Mouse (Mus musculus) kidney, postnatal 0 days (tissue): Measurements from ENCODE around the gene Ntm. TPM values are rescaled to one million over a fixed set of nuclear protein-coding genes. Genes with fewer than 3 reads are reported as not detected.

Experiments used
- ATAC-seq: fragments of 200-750 bp; cut with Nextera tagmentation; replicated peaks from 2 replicates; pipeline ENCODE4 v1.8.0; 2017; ENCODE audit warnings: low read depth, moderate number of reproducible peaks, moderate TSS enrichment, moderate library complexity; ENCODE audit not compliant: low FRiP score
- DNase-seq: peaks from one replicate; pipeline ENCODE4 v3.0.0-alpha.2; 2016; ENCODE audit warnings: low spot score
- H3K27ac ChIP-seq: fragments of 300-500 bp; sonication (generic); 2 replicates; pipeline ENCODE4 v1.5.1; 2014; ENCODE audit warnings: mild to moderate bottlenecking
- H3K27me3 ChIP-seq: fragments of 300-500 bp; sonication (generic); 2 replicates; pipeline ENCODE4 v1.6.1; 2014; ENCODE audit warnings: low read length, mixed read lengths; ENCODE audit not compliant: insufficient read depth
- H3K36me3 ChIP-seq: fragments of 300-500 bp; sonication (generic); 2 replicates; pipeline ENCODE4 v1.6.1; 2014; ENCODE audit warnings: low read length, mixed read lengths; ENCODE audit not compliant: insufficient read depth
- H3K4me1 ChIP-seq: fragments of 300-500 bp; sonication (generic); replicated peaks from 2 replicates; pipeline ENCODE4 v1.6.1; 2014; ENCODE audit warnings: antibody characterized with exemption, low read length, mixed read lengths; ENCODE audit not compliant: insufficient read depth
- H3K4me2 ChIP-seq: fragments of 300-500 bp; sonication (generic); 2 replicates; pipeline ENCODE4 v1.6.1; 2014; ENCODE audit warnings: mild to moderate bottlenecking, low read length, moderate library complexity, mixed read lengths
- H3K4me3 ChIP-seq: fragments of 300-500 bp; sonication (generic); replicated peaks from 2 replicates; pipeline ENCODE4 v1.5.1; 2014; ENCODE audit warnings: low read depth, low read length
- H3K9ac ChIP-seq: fragments of 300-500 bp; sonication (generic); 2 replicates; pipeline ENCODE4 v1.6.1; 2014; ENCODE audit warnings: low read depth, low read length
- H3K9me3 ChIP-seq: fragments of 300-500 bp; sonication (generic); replicated peaks from 2 replicates; pipeline ENCODE4 v1.6.1; 2016; ENCODE audit warnings: low read length, inconsistent platforms, mixed read lengths
- CTCF ChIP-seq: IDR thresholded peaks from 2 replicates; pipeline ENCODE4 v1.5.1; 2016; ENCODE audit warnings: antibody characterized with exemption, low read depth, mild to moderate bottlenecking, moderate library complexity
- WGBS: fragments of 180-500 bp; shearing (Covaris S2); extraction: QIAGEN DNeasy Blood & Tissue Kit; methylation state at CpG from one replicate; pipeline ENCODE4 v1.1.7; 2014; 5-methylcytosine and 5-hydroxymethylcytosine counted together
- polyA plus RNA-seq: library from polyadenylated mRNA; unstranded; fragments of >200 nt; fragmentation: Nextera tagmentation; extraction: Ambion mirVana; gene quantifications from 2 replicates; pipeline ENCODE4 v1.2.1, GENCODE M21; 2015

Gene Ntm
- polyA plus RNA-seq, 1 experiment from 2014 or later, result 20.6 TPM

DNA sequence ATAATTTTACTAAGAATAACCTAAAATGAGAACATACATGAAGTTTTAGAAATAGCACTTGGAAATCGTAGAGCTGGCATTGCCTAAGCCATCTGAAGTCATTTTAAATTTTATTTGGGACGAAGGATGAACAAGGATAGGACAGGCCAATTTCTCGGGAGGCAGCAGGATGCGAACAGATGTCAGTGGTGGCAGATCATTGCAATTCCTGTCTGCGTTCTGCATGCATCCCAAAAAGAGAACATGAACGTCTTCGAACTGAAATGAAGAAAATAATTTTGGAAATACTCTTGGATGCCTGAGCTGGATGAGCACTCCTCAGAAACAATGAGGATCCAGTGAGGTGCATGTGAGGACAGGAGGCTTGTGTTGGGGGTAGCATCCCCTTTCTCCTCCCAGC, 506.9 kb downstream of the Ntm start:
- 88% methylated on average over 7 of the region's 7 CpGs for WGBS
- Histone ChIP-seq H3K4me2 (no peak overlapping the region), H3K36me3 (no peaks in the 10 kb centered on the region), H3K4me3 (no peak overlapping the region), H3K4me1 (no peaks in the 10 kb centered on the region), H3K27me3 (no peaks in the 10 kb centered on the region), H3K9ac (no peak overlapping the region), H3K27ac (no peak overlapping the region), H3K9me3 (no peaks in the 10 kb centered on the region)
- DNase-seq, result no peak
- no peak for ATAC-seq
- TF ChIP-seq CTCF, result no peak

DNA sequence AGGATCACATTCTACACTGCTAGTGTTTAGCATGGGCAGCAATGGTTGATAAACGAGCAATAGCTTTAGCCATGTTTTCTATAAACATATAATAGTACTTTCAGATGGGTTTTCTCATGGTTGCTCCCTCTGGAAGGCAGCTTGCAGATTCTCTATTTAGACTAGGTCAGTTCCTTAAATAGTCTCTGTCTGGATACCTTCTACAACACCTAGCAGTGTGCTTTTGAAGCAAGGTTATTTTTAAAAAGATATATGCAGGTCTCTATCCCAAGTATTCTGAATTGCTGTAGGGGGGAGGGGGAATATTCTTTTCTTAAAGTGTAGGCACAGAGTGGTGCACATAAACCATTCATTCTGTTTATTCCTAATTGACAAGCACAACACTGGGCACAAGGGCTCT, 511.7 kb downstream of the Ntm start:
- Histone ChIP-seq H3K36me3 (no peaks in the 10 kb centered on the region), H3K4me1 (no peaks in the 10 kb centered on the region), H3K4me3 (no peak overlapping the region), H3K4me2 (no peak overlapping the region), H3K9ac (no peak overlapping the region), H3K27me3 (no peaks in the 10 kb centered on the region), H3K9me3 (no peaks in the 10 kb centered on the region), H3K27ac (no peak overlapping the region)
- TF ChIP-seq CTCF, result no peak
- ATAC-seq (no peak), DNase-seq (no peak)
- WGBS, result 67% methylated on average over 1 of the region's 1 CpGs

DNA sequence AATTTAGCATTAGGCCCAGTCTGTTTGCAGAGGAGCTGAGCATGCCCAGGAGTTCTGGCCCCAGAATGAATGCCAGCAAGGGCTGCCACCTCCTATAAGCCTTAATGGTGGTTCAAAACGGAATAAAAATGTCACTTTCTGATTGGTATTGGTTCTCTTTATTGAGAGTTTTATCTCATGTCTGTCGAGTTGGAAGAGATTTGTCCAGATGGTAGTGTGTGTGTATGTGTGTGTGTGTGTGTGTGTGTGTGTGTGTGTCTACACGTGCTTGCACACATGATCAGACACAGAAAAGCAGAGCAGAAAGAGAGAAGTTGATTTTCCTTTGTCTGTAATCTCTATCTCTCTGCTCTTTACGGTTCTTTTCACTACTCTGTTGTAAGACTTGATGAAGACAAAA, 518.9 kb downstream of the Ntm start:
- Histone ChIP-seq H3K4me3 (no peak overlapping the region), H3K9me3 (no peaks in the 10 kb centered on the region), H3K27me3 (no peaks in the 10 kb centered on the region), H3K4me2 (no peak overlapping the region), H3K27ac (no peak overlapping the region), H3K4me1 (no peaks in the 10 kb centered on the region), H3K36me3 (no peaks in the 10 kb centered on the region), H3K9ac (no peak overlapping the region)
- no peak for ATAC-seq
- no peak for TF ChIP-seq CTCF
- WGBS, result 66% methylated on average over 4 of the region's 4 CpGs
- no peak for DNase-seq

DNA sequence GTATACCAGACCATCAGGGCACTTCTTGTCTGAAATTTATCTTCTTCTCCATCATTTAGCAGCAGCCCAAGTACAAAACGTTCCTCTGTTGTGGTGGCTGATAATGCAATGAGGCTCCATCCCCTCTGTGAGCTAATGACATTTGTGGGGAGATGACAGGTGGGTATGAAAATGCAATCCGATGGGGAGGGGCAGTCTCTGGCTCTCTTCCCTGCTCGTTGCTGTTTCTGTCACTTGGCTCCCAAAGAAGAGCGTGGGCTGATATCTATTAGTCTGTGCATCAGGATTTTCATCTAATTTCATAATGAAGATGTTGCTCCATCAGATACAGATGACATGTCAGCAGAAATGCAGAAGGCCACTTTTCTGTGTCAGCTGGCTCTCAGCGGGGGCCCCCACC, 523.5 kb downstream of the Ntm start:
- 64% methylated on average over 5 of the region's 5 CpGs for WGBS
- ATAC-seq, result no peak

DNA sequence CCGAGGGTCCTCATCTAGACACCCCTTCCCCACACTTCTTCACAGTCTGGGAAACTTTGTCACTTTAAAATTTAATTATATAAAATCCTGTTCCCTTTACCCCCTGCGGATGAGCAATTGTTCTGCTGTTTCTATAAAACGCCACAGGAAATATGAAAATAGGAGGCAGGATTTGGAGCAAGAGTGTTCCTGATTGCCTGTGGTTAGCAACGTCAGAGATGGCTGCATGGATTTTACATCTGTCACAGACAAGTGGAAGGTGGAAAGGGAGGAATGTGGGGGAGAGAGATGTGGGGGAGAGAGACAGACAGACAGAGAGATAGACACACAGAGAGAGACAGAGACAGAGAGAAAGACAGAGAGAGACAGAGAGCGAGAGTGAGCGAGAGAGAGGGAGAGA, 528.3 kb downstream of the Ntm start:
- Histone ChIP-seq H3K9me3 (no peaks in the 10 kb centered on the region), H3K36me3 (no peaks in the 10 kb centered on the region), H3K4me3 (no peak overlapping the region), H3K4me2 (no peak overlapping the region), H3K9ac (no peak overlapping the region), H3K4me1 (0 out of 2 replicates have a peak, but pooled peaks cover 2% of the 10 kb centered on the region), H3K27me3 (no peaks in the 10 kb centered on the region), H3K27ac (no peak overlapping the region)
- no peak for DNase-seq
- WGBS, result 50% methylated on average over 6 of the region's 6 CpGs
- TF ChIP-seq CTCF, result no peak
- no peak for ATAC-seq

More for the DNA sequence above, 523.5 kb downstream of the Ntm start:
- Histone ChIP-seq H3K9ac (no peak overlapping the region), H3K4me3 (no peak overlapping the region), H3K9me3 (no peaks in the 10 kb centered on the region), H3K36me3 (no peaks in the 10 kb centered on the region), H3K27me3 (no peaks in the 10 kb centered on the region), H3K4me2 (no peak overlapping the region), H3K4me1 (no peaks in the 10 kb centered on the region), H3K27ac (no peak overlapping the region)
- DNase-seq, result no peak
- no peak for TF ChIP-seq CTCF

DNA sequence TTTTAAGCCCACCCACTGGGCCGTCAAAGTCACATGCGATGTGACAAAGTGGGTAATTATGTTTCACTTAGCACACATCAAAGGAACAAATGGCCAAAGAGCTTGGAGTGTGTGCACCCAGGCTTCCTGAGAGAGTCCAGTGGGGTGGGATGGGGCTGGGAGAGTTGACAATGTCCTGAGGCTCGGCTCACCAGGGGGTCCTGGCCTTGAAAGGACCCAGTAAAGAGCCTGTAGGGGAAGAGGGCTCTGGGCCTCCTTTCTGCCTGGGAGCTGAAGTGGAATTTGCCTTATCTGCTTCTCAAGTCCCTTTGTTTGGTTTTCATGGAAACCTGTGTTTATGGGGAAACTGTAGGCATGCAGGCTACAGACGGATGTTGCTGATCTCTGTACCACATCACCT, 529.0 kb downstream of the Ntm start:
- no peak overlapping the region for H3K27ac ChIP-seq
- peak; percentile 45 for DNase-seq
- no peaks in the 10 kb centered on the region for H3K9me3 ChIP-seq
- no peak overlapping the region for H3K4me2 ChIP-seq
- no peaks in the 10 kb centered on the region for H3K36me3 ChIP-seq
- no peak overlapping the region for H3K4me3 ChIP-seq
- ATAC-seq, result no peak; the same call in 1 of the 2 replicates
- WGBS, result 5% methylated on average over 4 of the region's 4 CpGs
- H3K27me3 ChIP-seq, result no peaks in the 10 kb centered on the region
- no peak overlapping the region for H3K9ac ChIP-seq
- TF ChIP-seq CTCF, result no peak
- H3K4me1 ChIP-seq, result 0 out of 2 replicates have a peak, but pooled peaks cover 2% of the 10 kb centered on the region

DNA sequence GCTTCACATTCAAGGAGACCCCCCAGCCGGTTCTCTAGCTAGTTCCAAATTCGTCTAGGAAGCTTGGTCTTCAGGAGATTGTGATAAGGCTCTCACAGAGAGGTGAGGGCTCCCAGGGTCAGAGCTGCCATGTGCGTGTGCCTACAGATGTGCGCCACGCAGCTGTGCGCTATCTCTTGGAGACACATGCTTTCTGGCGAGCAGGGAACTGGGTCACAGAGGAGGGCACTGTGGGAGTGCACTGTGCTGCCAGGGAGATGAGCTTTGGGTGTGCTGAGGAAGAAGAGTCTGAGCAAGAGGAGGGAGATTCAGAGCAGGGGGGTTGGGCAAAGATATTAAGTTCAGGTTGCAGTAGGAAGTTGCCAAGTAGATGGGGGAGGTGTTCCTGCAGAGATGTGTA, 529.8 kb downstream of the Ntm start:
- 0 out of 2 replicates have a peak overlapping the region, but pooled peaks have one; percentile 16 for H3K4me2 ChIP-seq
- ATAC-seq (no peak), DNase-seq (no peak)
- no peak overlapping the region for H3K4me3 ChIP-seq
- no peak overlapping the region for H3K9ac ChIP-seq
- no peaks in the 10 kb centered on the region for H3K36me3 ChIP-seq
- H3K27ac ChIP-seq, result no peak overlapping the region
- no peaks in the 10 kb centered on the region for H3K9me3 ChIP-seq
- WGBS, result 51% methylated on average over 7 of the region's 7 CpGs
- no peaks in the 10 kb centered on the region for H3K27me3 ChIP-seq
- H3K4me1 ChIP-seq, result 0 out of 2 replicates have a peak, but pooled peaks cover 2% of the 10 kb centered on the region
- TF ChIP-seq CTCF, result no peak
